Mouse (Mus musculus): ENCODE measurements around the gene Gbx2.

Gene Gbx2

DNA sequence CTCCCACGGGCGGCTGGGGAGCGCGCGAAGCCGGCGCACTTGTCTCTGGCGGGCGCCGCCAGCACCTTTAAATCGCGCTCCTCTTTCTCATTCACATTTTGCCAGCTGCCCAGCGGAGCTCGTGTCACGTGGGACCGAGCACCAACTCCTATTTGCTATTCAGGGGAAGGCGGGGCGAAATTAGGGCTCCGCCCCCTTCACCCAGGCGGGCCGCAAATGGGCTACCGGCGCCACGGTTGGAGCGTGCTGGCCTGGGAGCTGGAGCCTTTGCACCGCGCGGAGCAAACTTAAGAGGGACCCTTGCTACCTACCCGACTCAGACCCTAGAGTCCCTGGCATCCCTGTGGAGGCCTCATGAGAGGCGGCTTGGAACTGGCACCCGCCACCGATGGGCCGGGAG, at the start of gene Gbx2:
Gbx2 (minus strand) TSS at position 60 of the 400 bp plus-strand sequence.
- DNase-seq (ENCODE audit: low read depth, low spot score) = no peak

DNA sequence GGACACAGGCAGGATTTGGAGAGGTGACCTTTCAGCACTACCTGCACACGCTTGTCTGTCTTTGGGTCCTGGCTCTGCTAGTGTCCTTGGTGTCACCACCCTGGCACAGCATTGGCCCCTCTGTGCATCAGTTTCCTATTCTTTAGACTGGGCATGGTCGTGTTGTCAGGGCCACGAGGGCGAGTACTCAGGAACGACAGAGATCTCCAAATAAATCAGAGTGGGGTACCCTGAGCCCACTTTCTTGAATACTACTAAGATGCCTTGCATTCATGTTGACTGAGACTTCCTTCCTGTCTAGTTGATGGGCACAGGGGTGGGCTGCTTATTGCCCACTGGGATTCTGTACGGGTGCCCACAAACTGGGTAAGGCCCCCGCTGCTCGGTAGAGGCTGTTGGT, 46.3 kb upstream of the Gbx2 start:
- DNase-seq (ENCODE audit: low read depth, low spot score) = no peak

DNA sequence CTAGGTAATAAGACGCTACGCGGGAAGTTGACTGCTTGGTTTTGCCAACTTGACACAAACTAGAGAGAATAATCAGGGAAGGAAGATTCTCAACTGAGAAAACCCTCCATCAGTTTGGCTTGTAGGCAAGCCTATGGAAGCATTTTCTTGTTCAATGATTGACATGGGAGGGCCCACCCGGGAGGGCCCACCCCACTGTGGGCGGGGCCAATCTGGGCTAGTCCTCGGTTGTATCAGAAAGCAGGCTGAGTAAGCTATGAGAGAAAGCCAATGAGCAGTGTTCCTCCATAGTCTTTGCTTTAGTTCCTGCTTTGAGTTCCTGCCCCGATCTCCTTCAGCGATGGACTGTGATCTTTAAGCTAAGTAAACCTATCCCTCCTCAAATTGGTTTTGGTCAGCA, 45.4 kb upstream of the Gbx2 start:
- DNase-seq (ENCODE audit: low read depth, low spot score) = no peak

DNA sequence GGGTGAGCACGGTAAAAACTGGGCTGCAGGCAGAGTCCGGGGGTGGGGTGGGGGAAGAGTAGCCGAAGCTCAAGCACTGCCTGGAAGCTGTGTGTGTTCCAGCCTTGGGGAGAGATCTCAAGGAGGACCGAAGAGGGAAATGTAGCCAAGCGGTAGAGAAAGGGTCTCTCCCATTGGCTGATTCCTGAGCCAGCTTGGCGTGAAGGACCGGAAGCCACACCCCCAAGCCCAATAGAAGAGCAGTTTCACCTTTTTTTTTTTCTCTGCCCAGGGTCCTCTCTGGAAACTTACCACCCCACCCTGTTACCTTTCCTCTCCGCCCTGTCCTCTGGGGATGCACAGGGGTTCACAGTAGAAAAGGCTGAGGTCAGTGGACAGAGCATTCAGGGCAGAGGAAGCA, 43.6 kb upstream of the Gbx2 start:
- no peak for DNase-seq (ENCODE audit: low read depth, low spot score)

DNA sequence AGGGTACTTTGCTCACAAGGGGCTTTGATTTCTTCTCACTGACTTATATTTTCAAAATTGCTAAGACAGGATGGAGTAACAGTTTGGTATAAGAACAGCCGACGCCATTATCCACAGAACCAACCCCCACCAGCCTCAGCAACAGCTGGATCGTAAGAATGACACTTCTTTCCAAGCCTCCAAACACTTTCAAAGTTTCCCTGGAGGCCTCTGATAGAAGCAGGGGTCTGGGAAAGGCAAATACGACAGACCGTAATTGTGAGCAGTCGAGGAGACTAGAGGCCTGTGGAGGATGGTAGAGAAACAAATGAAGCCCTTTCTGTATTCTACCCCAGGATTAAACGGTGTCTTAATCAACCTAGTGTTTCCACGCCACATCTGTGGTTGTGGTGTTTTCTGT, 40.9 kb upstream of the Gbx2 start:
- DNase-seq (ENCODE audit: low read depth, low spot score) = no peak

DNA sequence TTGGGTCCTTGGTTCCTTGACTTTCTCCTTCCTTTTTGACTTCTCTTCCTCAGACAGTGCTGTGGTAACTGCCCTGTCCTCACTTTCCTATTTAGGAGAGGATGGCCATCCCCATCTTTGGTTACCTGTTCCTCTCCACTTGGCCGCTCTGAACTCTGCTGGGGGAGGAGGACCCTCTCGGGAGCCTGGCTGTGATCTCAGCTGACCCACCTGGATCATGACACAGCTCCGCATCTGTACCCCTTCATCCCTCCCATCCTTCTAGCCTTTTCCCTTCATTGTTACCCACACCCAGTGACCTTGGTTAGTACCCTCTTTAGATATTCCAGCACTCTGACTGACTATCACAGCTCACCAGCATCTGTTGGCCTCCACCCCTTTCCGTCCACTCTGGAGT, 38.7 kb upstream of the Gbx2 start:
- DNase-seq (ENCODE audit: low read depth, low spot score) = no peak

- no peak for DNase-seq (ENCODE audit: low read depth, low spot score)
These were observed 38.2 kb upstream of the Gbx2 start for GRCm38 (mm10) chr1:89969072-89969713.

- no peak for DNase-seq (ENCODE audit: low read depth, low spot score)
These were observed 37.3 kb upstream of the Gbx2 start for GRCm38 (mm10) chr1:89968111-89968851.

DNA sequence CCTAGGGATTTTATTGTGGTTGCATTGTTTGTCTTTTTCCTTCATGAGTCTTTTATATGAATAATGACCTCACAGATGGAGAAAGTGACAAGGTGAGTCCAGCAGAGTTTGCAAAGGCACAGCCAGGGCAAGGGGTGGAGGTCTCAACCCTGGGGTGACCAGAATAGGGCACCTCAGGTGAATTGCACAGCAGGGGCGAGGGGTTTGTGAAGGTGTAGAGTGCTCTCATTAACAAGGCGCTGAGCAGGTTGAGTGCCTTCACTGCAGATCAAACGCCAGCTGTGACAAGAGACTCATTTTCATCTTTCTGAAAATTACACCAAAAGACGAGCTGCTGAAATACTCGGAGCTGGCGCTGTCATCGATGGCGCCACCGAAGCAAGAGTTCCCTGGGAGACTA, 36.6 kb upstream of the Gbx2 start:
- DNase-seq (ENCODE audit: low read depth, low spot score) = no peak

- DNase-seq (ENCODE audit: low read depth, low spot score) = no peak
These were observed 33.4 kb upstream of the Gbx2 start for GRCm38 (mm10) chr1:89964426-89964825.

- DNase-seq (ENCODE audit: low read depth, low spot score) = no peak
These were observed 32.3 kb upstream of the Gbx2 start for GRCm38 (mm10) chr1:89963296-89963695.

DNA sequence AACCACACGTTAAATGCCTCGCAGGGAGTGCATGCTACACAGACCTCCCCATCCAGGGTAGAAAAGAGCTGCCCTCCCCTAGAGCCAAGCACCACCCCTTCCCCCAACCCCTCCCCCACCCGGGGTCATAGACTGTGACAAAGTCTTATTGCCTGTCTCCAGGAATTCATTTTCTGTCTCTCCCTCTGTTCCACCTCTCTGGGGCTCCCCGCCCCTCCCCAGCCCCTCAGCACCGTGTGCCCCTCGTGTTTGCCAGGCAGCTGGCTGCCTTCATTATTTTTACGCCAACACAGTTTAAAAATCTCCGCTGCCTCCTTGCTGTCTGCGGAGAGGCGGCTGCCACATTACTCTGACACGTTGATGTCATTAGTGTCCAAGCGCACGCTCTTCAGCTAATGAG, 31.1 kb upstream of the Gbx2 start:
- DNase-seq (ENCODE audit: low read depth, low spot score) = no peak

DNA sequence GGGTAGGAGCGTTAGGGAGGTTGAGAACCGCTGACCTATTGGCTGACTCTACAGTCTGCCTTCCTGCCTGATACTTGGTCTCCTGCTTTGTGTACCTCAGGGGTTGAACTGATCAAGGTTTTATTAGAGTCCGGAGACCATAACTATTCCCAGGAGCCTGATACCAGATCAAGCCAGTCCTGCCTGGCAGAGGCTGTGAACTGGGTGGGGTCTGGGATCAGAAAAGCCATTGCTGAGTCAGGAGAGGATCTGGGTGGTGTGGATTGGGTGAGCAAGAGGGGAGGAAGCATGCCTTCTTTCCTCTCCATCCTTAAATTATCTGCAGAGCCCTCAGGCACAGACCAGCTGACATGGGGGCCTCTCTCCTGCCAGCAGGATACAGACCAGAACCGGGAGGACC, 28.4 kb upstream of the Gbx2 start:
- no peak for DNase-seq (ENCODE audit: low read depth, low spot score)

DNA sequence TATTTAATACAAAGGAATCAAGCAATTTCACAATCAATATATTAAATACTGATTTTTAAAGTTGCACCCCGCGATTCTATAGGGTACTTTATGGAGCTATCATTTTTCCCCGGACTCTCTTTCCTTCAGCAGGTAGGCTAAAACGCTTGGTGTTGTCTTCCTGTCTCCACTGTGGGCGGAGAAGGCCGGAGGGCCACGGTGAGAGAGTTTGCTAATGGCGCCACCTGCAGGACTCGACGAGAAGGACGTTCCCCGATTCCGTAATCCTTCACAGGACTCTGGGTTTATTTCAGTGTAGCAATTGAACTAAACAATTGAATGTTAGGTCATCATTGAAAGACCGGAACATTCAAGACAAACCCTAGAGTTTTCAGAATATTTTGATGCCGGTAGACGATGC, 12.2 kb upstream of the Gbx2 start:
- DNase-seq (ENCODE audit: low read depth, low spot score) = no peak

DNA sequence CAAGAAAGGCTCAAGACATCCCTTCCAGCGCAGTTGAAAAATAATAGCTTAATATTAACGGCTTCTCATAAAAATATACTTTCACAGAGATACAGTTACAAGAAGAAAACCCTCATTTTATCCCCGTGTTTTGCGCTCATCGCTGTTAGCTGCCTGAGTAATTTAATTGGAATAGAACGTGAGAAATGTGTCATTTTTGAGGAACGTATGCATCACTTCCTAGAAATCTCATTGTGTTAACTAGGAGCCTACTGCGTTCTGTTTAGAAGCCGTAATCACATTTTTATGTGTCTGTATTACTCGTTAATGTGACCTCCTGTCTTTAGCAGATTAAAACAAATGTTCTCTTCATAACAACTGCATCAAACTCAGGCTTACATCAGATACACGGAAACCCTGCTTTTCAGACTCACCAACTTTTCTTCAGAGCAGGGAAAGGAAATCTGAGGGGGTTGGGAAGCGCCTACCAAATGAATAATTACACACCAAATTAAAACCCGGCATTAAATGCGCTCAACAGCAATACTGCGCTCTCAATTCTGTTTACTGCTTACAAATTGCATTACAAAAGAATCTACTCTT, 11.5 kb upstream of the Gbx2 start:
- no peak for DNase-seq (ENCODE audit: low read depth, low spot score)

GRCm38 (mm10) chr1:89941701-89942381, 10.9 kb upstream of the Gbx2 start:
- DNase-seq (ENCODE audit: low read depth, low spot score) = no peak

DNA sequence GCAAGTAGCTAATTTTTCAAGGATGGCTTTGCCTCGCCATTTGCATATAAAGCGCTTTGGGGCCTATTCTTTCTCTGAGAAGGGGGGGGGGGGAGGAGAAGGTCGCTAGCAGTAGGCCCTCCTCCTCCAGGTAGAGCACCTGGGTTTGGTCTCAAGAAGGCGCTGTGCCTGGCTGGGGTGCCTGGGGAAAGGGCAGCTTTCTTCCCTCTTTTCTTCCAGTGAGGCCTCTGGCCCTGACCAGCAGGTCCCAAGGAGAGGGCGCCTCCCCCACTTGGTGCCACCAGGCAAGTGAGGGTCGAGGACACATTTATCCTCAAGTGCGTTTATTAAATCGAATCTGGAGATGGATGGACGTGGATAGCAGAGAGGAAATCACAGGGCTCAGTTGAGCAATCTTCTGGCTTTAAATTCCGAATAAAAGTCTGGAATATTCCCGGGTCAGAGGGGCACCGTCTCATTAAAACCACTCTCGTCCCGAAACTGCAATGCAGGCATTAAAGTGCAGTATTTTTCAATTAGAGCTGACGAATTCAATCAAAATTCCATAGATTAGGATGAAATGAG, 10.1 kb upstream of the Gbx2 start:
- DNase-seq (ENCODE audit: low read depth, low spot score) = no peak

- no peak for DNase-seq (ENCODE audit: low read depth, low spot score)
These were observed 9.2 kb upstream of the Gbx2 start for GRCm38 (mm10) chr1:89939981-89940726.

- no peak for DNase-seq (ENCODE audit: low read depth, low spot score)
These were observed 8.6 kb upstream of the Gbx2 start for GRCm38 (mm10) chr1:89939596-89939960.

GRCm38 (mm10) chr1:89938884-89939595, 8.1 kb upstream of the Gbx2 start:
- no peak for DNase-seq (ENCODE audit: low read depth, low spot score)
